Mouse (Mus musculus): Measurements from ENCODE around the gene Slc16a11. TPM values are rescaled to one million over a fixed set of nuclear protein-coding genes. Genes with fewer than 3 reads are reported as not detected.

The Slc16a11 gene
- polyA plus RNA-seq, 1 experiment from 2014 or later = 8.1 TPM

- H3K4me3 ChIP-seq = peak overlapping the region; percentile 60
- no peaks in the 10 kb centered on the region for H3K9me3 ChIP-seq
- peak overlapping the region; percentile 87 for H3K4me2 ChIP-seq
- no peak for ATAC-seq (ENCODE audit: low FRiP score, low read depth)
- peak overlapping the region; percentile 57 for H3K9ac ChIP-seq
- peaks cover 39% of the 10 kb centered on the region for H3K4me1 ChIP-seq (replicated peaks)
- peaks cover 6% of the 10 kb centered on the region; the same call in 1 of the 2 replicates for H3K36me3 ChIP-seq
- peaks cover 23% of the 10 kb centered on the region for H3K27me3 ChIP-seq
- H3K27ac ChIP-seq (replicated peaks) = peak overlapping the region; percentile 86
- WGBS = 52% methylated on average over 7 of the region's 7 CpGs
Observed at GRCm38 (mm10) chr11:70219873-70220272, 7.3 kb downstream of the Slc16a11 start.

- Histone ChIP-seq H3K9ac (peak overlapping the region; percentile 57), H3K9me3 (no peaks in the 10 kb centered on the region), H3K27ac (replicated peaks) (peak overlapping the region; percentile 86), H3K4me3 (peak overlapping the region; percentile 60), H3K4me1 (replicated peaks) (peaks cover 35% of the 10 kb centered on the region), H3K36me3 (peaks cover 6% of the 10 kb centered on the region; the same call in 1 of the 2 replicates), H3K4me2 (peak overlapping the region; percentile 87), H3K27me3 (peaks cover 19% of the 10 kb centered on the region)
- under 1% methylated on average over 24 of the region's 24 CpGs for WGBS
- ATAC-seq (ENCODE audit: low FRiP score, low read depth) = no peak
Observed at GRCm38 (mm10) chr11:70220323-70220722, 7.8 kb downstream of the Slc16a11 start.

GRCm38 (mm10) chr11:70220731-70221602 is 8.4 kb downstream of the Slc16a11 start, which contains the start of gene Slc16a13:
Slc16a13 (minus strand) TSS chr11:70221064.
- Histone ChIP-seq H3K27me3 (peaks cover 16% of the 10 kb centered on the region), H3K4me2 (peak within 1 kb of the TSS; percentile 87), H3K27ac (replicated peaks) (peak within 1 kb of the TSS; percentile 86), H3K9ac (peak within 1 kb of the TSS; percentile 64), H3K9me3 (no peaks in the 10 kb centered on the region), H3K36me3 (peaks cover 6% of the 10 kb centered on the region; the same call in 1 of the 2 replicates), H3K4me3 (peak within 1 kb of the TSS; percentile 60), H3K4me1 (replicated peaks) (peaks cover 35% of the 10 kb centered on the region)
- WGBS = under 1% methylated on average over 28 of the region's 28 CpGs
- ATAC-seq (ENCODE audit: low FRiP score, low read depth) = peak; percentile 96

- Histone ChIP-seq H3K27ac (replicated peaks) (peak overlapping the region; percentile 86), H3K4me1 (replicated peaks) (peaks cover 44% of the 10 kb centered on the region), H3K9me3 (no peaks in the 10 kb centered on the region), H3K36me3 (peaks cover 5% of the 10 kb centered on the region; the same call in 1 of the 2 replicates), H3K4me3 (peak overlapping the region; percentile 60), H3K9ac (peak overlapping the region; percentile 64), H3K4me2 (peak overlapping the region; percentile 87), H3K27me3 (peaks cover 10% of the 10 kb centered on the region)
- WGBS = 8% methylated on average over 14 of the region's 14 CpGs
- no peak for ATAC-seq (ENCODE audit: low FRiP score, low read depth)
Observed at GRCm38 (mm10) chr11:70221603-70222500, 9.3 kb downstream of the Slc16a11 start.

- H3K27ac ChIP-seq (replicated peaks) = no peak overlapping the region
- H3K4me1 ChIP-seq (replicated peaks) = peaks cover 47% of the 10 kb centered on the region
- no peaks in the 10 kb centered on the region for H3K9me3 ChIP-seq
- H3K9ac ChIP-seq = no peak overlapping the region
- ATAC-seq (ENCODE audit: low FRiP score, low read depth) = no peak
- peaks cover 25% of the 10 kb centered on the region for H3K27me3 ChIP-seq
- H3K4me2 ChIP-seq = no peak overlapping the region
- WGBS = 89% methylated on average over 9 of the region's 9 CpGs
- no peak overlapping the region for H3K4me3 ChIP-seq
- no peaks in the 10 kb centered on the region for H3K36me3 ChIP-seq
Observed at GRCm38 (mm10) chr11:70223724-70224123, 11.2 kb downstream of the Slc16a11 start.

- Histone ChIP-seq H3K27me3 (peaks cover 46% of the 10 kb centered on the region), H3K4me2 (peak overlapping the region; percentile 57), H3K27ac (replicated peaks) (no peak overlapping the region), H3K9ac (peak overlapping the region; percentile 21; the same call in 1 of the 2 replicates), H3K4me3 (peak overlapping the region; percentile 30), H3K4me1 (replicated peaks) (peaks cover 53% of the 10 kb centered on the region), H3K9me3 (no peaks in the 10 kb centered on the region), H3K36me3 (no peaks in the 10 kb centered on the region)
- 20% methylated on average over 27 of the region's 27 CpGs for WGBS
- ATAC-seq (ENCODE audit: low FRiP score, low read depth) = peak; percentile 43; the same call in 1 of the 2 replicates
Observed at GRCm38 (mm10) chr11:70225798-70226601, 13.4 kb downstream of the Slc16a11 start.

- WGBS = 7% methylated on average over 18 of the region's 18 CpGs
- peaks cover 52% of the 10 kb centered on the region for H3K4me1 ChIP-seq (replicated peaks)
- ATAC-seq (ENCODE audit: low FRiP score, low read depth) = no peak
- peak overlapping the region; percentile 21; the same call in 1 of the 2 replicates for H3K9ac ChIP-seq
- H3K36me3 ChIP-seq = no peaks in the 10 kb centered on the region
- no peak overlapping the region for H3K27ac ChIP-seq (replicated peaks)
- peak overlapping the region; percentile 30 for H3K4me3 ChIP-seq
- H3K9me3 ChIP-seq = no peaks in the 10 kb centered on the region
- peaks cover 49% of the 10 kb centered on the region for H3K27me3 ChIP-seq
- peak overlapping the region; percentile 57 for H3K4me2 ChIP-seq
Observed at GRCm38 (mm10) chr11:70226602-70226890, 14.0 kb downstream of the Slc16a11 start.

GRCm38 (mm10) chr11:70227126-70227525 is 14.6 kb downstream of the Slc16a11 start:
- Histone ChIP-seq H3K27ac (replicated peaks) (no peak overlapping the region), H3K27me3 (peaks cover 49% of the 10 kb centered on the region), H3K4me3 (peak overlapping the region; percentile 30; the same call in 1 of the 2 replicates), H3K4me2 (peak overlapping the region; percentile 57), H3K36me3 (no peaks in the 10 kb centered on the region), H3K9ac (no peak overlapping the region), H3K4me1 (replicated peaks) (peaks cover 46% of the 10 kb centered on the region), H3K9me3 (no peaks in the 10 kb centered on the region)
- no peak for ATAC-seq (ENCODE audit: low FRiP score, low read depth)
- 32% methylated on average over 5 of the region's 5 CpGs for WGBS

- Histone ChIP-seq H3K27me3 (peaks cover 49% of the 10 kb centered on the region), H3K4me3 (0 out of 2 replicates have a peak overlapping the region, but pooled peaks have one; percentile 23), H3K4me1 (replicated peaks) (peaks cover 42% of the 10 kb centered on the region), H3K9me3 (no peaks in the 10 kb centered on the region), H3K4me2 (peak overlapping the region; percentile 57), H3K27ac (replicated peaks) (no peak overlapping the region), H3K36me3 (no peaks in the 10 kb centered on the region), H3K9ac (no peak overlapping the region)
- ATAC-seq (ENCODE audit: low FRiP score, low read depth) = no peak
- WGBS = 90% methylated on average over 4 of the region's 4 CpGs
Observed at GRCm38 (mm10) chr11:70227661-70228245, 15.2 kb downstream of the Slc16a11 start.

GRCm38 (mm10) chr11:70228828-70229227 is 16.3 kb downstream of the Slc16a11 start:
- Histone ChIP-seq H3K4me3 (peak overlapping the region; percentile 23), H3K4me1 (replicated peaks) (peaks cover 46% of the 10 kb centered on the region), H3K4me2 (peak overlapping the region; percentile 53), H3K9me3 (no peaks in the 10 kb centered on the region), H3K27me3 (peaks cover 49% of the 10 kb centered on the region), H3K27ac (replicated peaks) (no peak overlapping the region), H3K9ac (no peak overlapping the region), H3K36me3 (no peaks in the 10 kb centered on the region)
- under 1% methylated on average over 19 of the region's 19 CpGs for WGBS
- ATAC-seq (ENCODE audit: low FRiP score, low read depth) = peak; percentile 63
